Mouse (Mus musculus): Measurements from ENCODE around the gene Cand1. TPM values are rescaled to one million over a fixed set of nuclear protein-coding genes. Genes with fewer than 3 reads are reported as not detected.

Cand1 gene
- total and polyA plus RNA-seq, 2 experiments: 17.7 to 30.2 TPM

DNA sequence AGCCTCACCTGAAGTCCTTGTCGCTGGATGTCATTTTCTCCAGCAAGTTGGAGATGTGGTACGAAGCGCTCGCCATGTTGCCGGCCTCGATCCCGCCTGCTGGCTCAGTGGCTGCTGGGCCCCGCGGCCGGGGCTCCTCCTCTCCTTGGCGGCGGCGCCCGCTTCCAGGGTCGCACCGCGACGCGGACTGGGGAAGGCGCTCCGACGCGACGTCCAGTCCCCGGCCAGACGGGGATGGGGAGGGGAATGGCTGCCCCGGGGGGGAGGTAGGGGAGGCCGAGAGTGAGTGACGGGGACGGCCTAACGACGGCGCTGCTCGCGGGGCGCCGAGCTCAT is 254 bp downstream of the Cand1 start:
- Histone ChIP-seq H3K27me3 (ENCODE audit: control insufficient read depth, insufficient read depth, low read length) (no peaks in the 10 kb centered on the region), H3K4me3 (ENCODE audit: insufficient read depth, low read depth, low read length) (peak overlapping the region; percentile 89), H3K9ac (ENCODE audit: low read depth, low read length) (peak overlapping the region; percentile 97), H3K27ac (replicated peaks; ENCODE audit: insufficient read depth, low read depth, low read length) (peak overlapping the region; percentile 86), H3K4me1 (ENCODE audit: control insufficient read depth, insufficient read depth, low read length) (peaks cover 3% of the 10 kb centered on the region), H3K79me2 (ENCODE audit: control insufficient read depth, insufficient read depth, low read length) (peaks cover 22% of the 10 kb centered on the region; the same call in 1 of the 2 replicates), H3K36me3 (ENCODE audit: control insufficient read depth, insufficient read depth, low read length) (no peaks in the 10 kb centered on the region; the same call in 1 of the 2 replicates)
- DNase-seq (ENCODE audit: extremely low read depth, low read depth, low spot score): no peak
- TF ChIP-seq CTCF (IDR thresholded peaks at IDR 0.05; ENCODE audit: low read depth, low read length): no peak
- TF ChIP-seq POLR2A (IDR thresholded peaks at IDR 0.05; ENCODE audit: extremely low read depth, insufficient read depth, low read length): no peak
- under 1% methylated on average over 32 of the region's 37 CpGs for WGBS

DNA sequence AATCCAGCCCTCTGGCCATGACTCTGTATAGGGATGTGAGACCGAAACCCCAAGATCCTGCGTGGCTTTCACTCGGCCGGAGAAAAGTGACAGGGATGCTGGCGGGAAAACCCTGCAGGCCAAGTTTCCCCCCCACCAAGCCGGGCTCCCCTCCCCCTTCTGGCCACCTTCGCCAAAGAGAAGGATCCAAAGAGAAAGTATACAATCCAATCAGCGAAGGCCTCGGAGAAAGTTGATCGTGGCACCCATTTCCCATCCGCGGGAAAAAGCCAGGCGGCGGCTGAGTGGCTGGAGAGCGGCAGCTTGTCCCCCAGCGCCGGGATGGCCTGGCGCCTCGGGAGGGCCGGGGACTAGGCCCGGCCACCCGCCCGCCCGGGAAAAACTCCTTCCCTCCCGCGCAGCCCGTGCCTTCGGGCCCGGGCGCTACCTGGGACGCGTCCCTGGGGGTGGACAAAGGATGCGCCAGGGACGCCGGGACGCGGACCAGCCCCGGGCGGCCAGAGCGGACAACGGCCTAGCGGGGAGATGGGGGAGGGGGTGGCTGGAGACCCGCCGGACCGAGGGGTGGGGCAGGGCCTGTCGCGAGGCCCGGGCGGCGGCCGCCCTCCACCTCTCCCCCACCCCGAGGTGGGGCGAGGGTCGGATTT is 747 bp downstream of the Cand1 start:
- TF ChIP-seq CTCF (IDR thresholded peaks at IDR 0.05; ENCODE audit: low read depth, low read length) (0 out of 2 replicates have a peak, but pooled peaks have one; percentile 1), POLR2A (IDR thresholded peaks at IDR 0.05; ENCODE audit: extremely low read depth, insufficient read depth, low read length) (0 out of 2 replicates have a peak, but pooled peaks have one; percentile 12)
- Histone ChIP-seq H3K9ac (ENCODE audit: low read depth, low read length) (peak overlapping the region; percentile 97), H3K36me3 (ENCODE audit: control insufficient read depth, insufficient read depth, low read length) (no peaks in the 10 kb centered on the region; the same call in 1 of the 2 replicates), H3K4me3 (ENCODE audit: insufficient read depth, low read depth, low read length) (peak overlapping the region; percentile 89), H3K4me1 (ENCODE audit: control insufficient read depth, insufficient read depth, low read length) (peaks cover 3% of the 10 kb centered on the region), H3K79me2 (ENCODE audit: control insufficient read depth, insufficient read depth, low read length) (peaks cover 26% of the 10 kb centered on the region; the same call in 1 of the 2 replicates), H3K27ac (replicated peaks; ENCODE audit: insufficient read depth, low read depth, low read length) (peak overlapping the region; percentile 86), H3K27me3 (ENCODE audit: control insufficient read depth, insufficient read depth, low read length) (no peaks in the 10 kb centered on the region)
- DNase-seq (ENCODE audit: extremely low read depth, low read depth, low spot score): peak; percentile 33
- WGBS: 0% methylated on average over 54 of the region's 54 CpGs

DNA sequence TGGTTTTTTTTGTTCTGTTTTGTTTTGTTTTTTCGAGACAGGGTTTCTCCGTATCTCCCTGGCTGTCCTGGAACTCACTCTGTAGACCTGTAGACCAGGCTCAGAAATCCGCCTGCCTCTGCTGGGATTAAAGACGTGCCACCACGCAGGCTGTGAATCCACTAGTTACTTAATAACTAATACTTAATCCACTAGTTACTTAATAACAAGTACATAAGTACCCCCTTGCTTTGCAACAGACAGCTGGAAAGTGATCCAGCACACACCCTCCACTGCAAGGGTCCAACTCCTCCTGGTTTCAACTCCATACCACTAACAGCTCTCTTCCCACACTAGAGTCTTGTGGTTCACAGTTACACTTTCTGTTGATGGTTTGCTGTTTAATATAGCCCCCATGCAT is 8.3 kb downstream of the Cand1 start:
- peak; percentile 67 for DNase-seq (ENCODE audit: extremely low read depth, low read depth, low spot score)
- H3K4me3 ChIP-seq (ENCODE audit: insufficient read depth, low read depth, low read length): no peak overlapping the region
- no peak overlapping the region for H3K9ac ChIP-seq (ENCODE audit: low read depth, low read length)
- 25% methylated on average over 5 of the region's 5 CpGs for WGBS
- peaks cover 17% of the 10 kb centered on the region for H3K4me1 ChIP-seq (ENCODE audit: control insufficient read depth, insufficient read depth, low read length)
- peaks cover 1% of the 10 kb centered on the region for H3K36me3 ChIP-seq (ENCODE audit: control insufficient read depth, insufficient read depth, low read length)
- peaks cover 39% of the 10 kb centered on the region for H3K79me2 ChIP-seq (ENCODE audit: control insufficient read depth, insufficient read depth, low read length)
- H3K27ac ChIP-seq (replicated peaks; ENCODE audit: insufficient read depth, low read depth, low read length): no peak overlapping the region
- TF ChIP-seq POLR2A (IDR thresholded peaks at IDR 0.05; ENCODE audit: extremely low read depth, insufficient read depth, low read length): no peak
- no peak for TF ChIP-seq CTCF (IDR thresholded peaks at IDR 0.05; ENCODE audit: low read depth, low read length)
- no peaks in the 10 kb centered on the region for H3K27me3 ChIP-seq (ENCODE audit: control insufficient read depth, insufficient read depth, low read length)

DNA sequence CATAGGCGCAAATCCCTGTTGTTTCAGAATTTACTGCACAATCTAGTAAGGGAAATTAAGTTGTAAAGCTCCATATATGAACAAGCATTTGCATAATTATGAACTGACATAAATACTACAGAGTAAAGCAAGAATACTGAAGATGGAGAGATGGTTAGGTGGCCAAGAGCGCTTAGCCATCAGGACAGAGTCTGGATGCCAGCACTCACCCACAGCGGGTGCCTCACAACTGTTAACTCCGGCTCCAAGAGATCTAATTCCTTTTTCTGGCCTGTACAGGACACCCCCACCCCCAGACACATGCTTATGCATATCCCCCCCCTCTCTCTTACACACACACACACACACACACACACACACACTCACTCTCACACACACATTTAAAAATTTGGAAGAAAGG is 9.2 kb downstream of the Cand1 start:
- no peak for DNase-seq (ENCODE audit: extremely low read depth, low read depth, low spot score)
- 82% methylated on average over 4 of the region's 4 CpGs for WGBS

DNA sequence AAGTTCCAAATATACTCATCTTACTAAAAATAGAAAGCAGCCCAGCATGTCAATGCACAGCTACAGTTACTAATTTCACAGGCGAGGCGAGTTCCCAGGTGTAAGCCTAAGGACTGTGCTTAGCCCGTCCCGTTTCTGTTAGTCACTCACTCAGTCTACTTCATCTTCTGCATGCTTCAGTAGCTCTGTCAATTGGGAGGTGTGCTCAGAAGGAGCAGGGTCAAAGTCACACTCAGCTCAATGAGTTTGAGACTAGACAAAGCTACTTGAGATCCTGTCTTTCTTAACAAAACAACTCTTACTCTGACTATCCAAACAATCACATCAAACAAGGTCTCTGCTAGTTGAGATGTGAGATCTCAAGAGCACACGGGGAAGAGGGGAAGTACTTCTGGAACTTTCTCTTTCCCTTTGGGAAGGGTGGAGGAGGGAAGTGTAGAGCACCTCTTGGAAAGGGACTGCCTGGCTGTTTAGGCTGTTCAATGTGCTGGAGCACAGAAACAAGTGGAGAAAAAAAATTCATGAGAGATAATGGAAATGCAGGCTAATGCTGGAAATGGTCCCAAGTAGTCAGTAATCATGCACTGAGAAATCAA is 9.7 kb downstream of the Cand1 start:
- peaks cover 17% of the 10 kb centered on the region for H3K4me1 ChIP-seq (ENCODE audit: control insufficient read depth, insufficient read depth, low read length)
- H3K9ac ChIP-seq (ENCODE audit: low read depth, low read length): no peak overlapping the region
- WGBS: 72% methylated on average over 5 of the region's 5 CpGs
- H3K27ac ChIP-seq (replicated peaks; ENCODE audit: insufficient read depth, low read depth, low read length): no peak overlapping the region
- H3K4me3 ChIP-seq (ENCODE audit: insufficient read depth, low read depth, low read length): no peak overlapping the region
- no peak for DNase-seq (ENCODE audit: extremely low read depth, low read depth, low spot score)
- H3K36me3 ChIP-seq (ENCODE audit: control insufficient read depth, insufficient read depth, low read length): peaks cover 9% of the 10 kb centered on the region
- H3K27me3 ChIP-seq (ENCODE audit: control insufficient read depth, insufficient read depth, low read length): no peaks in the 10 kb centered on the region
- TF ChIP-seq POLR2A (IDR thresholded peaks at IDR 0.05; ENCODE audit: extremely low read depth, insufficient read depth, low read length) (no peak), CTCF (IDR thresholded peaks at IDR 0.05; ENCODE audit: low read depth, low read length) (no peak)
- peaks cover 37% of the 10 kb centered on the region for H3K79me2 ChIP-seq (ENCODE audit: control insufficient read depth, insufficient read depth, low read length)

More for the DNA sequence above, 9.2 kb downstream of the Cand1 start:
- no peak for TF ChIP-seq CTCF (IDR thresholded peaks at IDR 0.05; ENCODE audit: low read depth, low read length)
- no peak for TF ChIP-seq POLR2A (IDR thresholded peaks at IDR 0.05; ENCODE audit: extremely low read depth, insufficient read depth, low read length)
- Histone ChIP-seq H3K4me3 (ENCODE audit: insufficient read depth, low read depth, low read length) (no peak overlapping the region), H3K79me2 (ENCODE audit: control insufficient read depth, insufficient read depth, low read length) (peaks cover 41% of the 10 kb centered on the region), H3K36me3 (ENCODE audit: control insufficient read depth, insufficient read depth, low read length) (peaks cover 7% of the 10 kb centered on the region), H3K4me1 (ENCODE audit: control insufficient read depth, insufficient read depth, low read length) (peaks cover 17% of the 10 kb centered on the region), H3K27me3 (ENCODE audit: control insufficient read depth, insufficient read depth, low read length) (no peaks in the 10 kb centered on the region), H3K27ac (replicated peaks; ENCODE audit: insufficient read depth, low read depth, low read length) (no peak overlapping the region), H3K9ac (ENCODE audit: low read depth, low read length) (no peak overlapping the region)

DNA sequence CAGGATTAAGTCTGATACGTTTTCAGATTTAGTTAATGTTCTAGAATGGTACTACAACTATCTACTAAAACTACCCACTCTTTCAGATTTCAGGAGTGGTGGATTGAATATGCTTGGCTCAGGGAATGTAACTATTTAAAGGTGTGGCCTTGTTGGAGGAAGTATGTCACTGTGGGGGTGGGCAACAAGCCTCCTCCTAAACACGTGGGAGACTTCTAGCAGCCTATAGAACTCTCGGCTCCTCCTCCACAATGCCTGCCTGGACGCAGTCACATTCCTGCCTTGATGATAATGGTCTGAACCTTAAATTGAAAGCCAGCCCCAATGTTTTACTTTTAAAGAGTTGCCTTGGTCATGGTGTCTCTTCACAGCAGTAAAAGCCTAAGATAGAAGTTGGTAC is 16.2 kb downstream of the Cand1 start:
- Histone ChIP-seq H3K27ac (replicated peaks; ENCODE audit: insufficient read depth, low read depth, low read length) (no peak overlapping the region), H3K9ac (ENCODE audit: low read depth, low read length) (no peak overlapping the region), H3K79me2 (ENCODE audit: control insufficient read depth, insufficient read depth, low read length) (peaks cover 25% of the 10 kb centered on the region), H3K36me3 (ENCODE audit: control insufficient read depth, insufficient read depth, low read length) (peaks cover 18% of the 10 kb centered on the region), H3K4me1 (ENCODE audit: control insufficient read depth, insufficient read depth, low read length) (peaks cover 7% of the 10 kb centered on the region), H3K4me3 (ENCODE audit: insufficient read depth, low read depth, low read length) (no peak overlapping the region), H3K27me3 (ENCODE audit: control insufficient read depth, insufficient read depth, low read length) (no peaks in the 10 kb centered on the region)
- 87% methylated on average over 4 of the region's 4 CpGs for WGBS
- DNase-seq (ENCODE audit: extremely low read depth, low read depth, low spot score): no peak
- TF ChIP-seq CTCF (IDR thresholded peaks at IDR 0.05; ENCODE audit: low read depth, low read length) (no peak), POLR2A (IDR thresholded peaks at IDR 0.05; ENCODE audit: extremely low read depth, insufficient read depth, low read length) (no peak)

Measured in liver, adult 2 months (tissue).